Mouse (Mus musculus) CD4-positive helper T cell, adult 2 months (primary cell): ENCODE data around the gene Tcf7l1.

Source experiments
- DNase-seq: peaks from one replicate; pipeline ENCODE4 v3.0.0-alpha.2; 2012; ENCODE audit warnings: low read depth, missing footprints, low spot score

Gene Tcf7l1

DNA sequence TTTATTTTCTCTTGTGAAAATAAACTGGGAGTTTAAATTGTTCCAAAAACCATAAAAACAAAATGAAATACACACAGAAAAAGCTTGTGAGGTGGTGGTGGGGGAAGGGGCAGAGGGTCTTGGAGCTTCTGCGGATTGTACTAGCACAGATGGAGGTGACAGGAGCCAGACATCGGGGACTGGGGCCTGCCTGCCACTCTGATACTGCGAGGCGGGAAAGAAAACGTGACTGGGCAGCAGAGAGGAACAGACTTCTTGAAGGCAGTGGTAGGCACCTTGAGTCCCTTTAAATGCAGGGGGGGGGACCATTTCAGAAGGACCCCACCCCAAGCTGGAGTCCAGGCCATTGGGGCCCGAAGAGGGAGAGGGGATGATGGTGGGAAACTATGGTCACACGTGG is 162.7 kb downstream of the Tcf7l1 start:
- no peak for DNase-seq

DNA sequence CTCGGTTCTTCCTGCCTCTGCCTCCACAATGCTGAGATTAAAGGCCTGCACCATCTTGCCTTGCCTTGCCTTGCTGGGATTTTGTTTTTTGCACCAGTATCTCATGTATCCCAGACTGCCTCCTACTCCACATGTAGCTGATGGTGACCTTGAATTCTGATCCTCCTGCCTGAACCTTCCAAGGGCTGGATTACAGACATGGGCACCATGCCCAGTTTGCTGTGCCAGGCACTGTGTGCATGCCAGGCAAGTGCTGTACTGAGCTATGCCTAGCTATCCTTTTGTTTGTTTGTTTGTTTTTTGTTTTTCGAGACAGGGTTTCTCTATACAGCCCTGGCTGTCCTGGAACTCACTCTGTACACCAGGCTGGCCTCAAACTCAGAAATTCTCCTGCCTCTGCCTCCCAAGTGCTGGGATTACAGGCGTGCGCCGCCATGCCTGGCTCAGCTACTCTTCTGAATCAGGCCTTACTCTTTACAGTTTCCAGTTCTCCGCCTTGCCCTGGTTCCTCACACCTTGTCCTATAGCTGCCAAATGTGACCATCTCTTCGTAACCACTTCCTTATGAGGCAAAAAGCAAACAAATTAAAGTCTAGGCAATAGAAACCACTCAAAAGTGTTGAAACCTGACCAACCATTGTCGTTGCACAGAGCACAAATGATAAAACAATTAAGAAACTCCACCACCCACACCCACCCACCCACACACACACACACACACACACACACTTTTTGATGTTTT is 165.2 kb downstream of the Tcf7l1 start:
- no peak for DNase-seq

DNA sequence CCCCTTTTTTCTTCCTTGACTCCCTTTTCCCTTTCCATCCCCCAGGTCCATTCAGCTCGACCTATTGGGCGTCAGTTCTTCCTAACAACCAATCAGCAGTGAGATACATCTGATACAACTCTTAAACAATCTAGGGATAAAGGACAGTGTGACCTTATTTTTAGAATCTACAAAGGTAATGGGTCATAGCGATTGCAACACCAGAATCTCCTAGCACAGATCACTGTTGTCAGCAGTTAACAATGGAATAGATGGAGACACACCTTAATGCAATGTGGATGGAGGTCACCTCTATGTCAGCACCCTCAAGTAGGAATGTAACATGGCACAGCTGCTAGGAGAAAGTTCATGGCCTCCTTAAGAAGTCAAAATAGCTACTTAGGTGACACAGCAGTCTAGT is 166.1 kb downstream of the Tcf7l1 start:
- DNase-seq, result no peak

DNA sequence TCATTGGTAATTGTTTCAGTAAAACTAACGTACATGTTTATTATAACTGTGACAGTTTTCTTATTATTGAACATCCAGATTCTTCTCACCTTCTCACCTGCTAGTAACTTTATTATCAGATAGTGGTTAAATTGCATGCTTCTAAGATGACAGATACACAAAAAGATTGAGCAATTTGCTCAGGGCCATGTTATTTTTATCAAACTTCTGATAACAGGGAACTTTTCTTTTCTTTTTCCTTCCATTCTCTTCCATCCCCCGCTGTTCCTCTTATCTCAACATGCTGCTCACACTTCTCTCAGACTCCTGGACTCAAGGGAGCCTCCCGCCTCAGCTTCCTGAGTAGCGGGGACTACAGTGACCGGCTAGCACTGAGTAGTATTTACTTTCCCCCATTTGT is 168.1 kb downstream of the Tcf7l1 start:
- no peak for DNase-seq

DNA sequence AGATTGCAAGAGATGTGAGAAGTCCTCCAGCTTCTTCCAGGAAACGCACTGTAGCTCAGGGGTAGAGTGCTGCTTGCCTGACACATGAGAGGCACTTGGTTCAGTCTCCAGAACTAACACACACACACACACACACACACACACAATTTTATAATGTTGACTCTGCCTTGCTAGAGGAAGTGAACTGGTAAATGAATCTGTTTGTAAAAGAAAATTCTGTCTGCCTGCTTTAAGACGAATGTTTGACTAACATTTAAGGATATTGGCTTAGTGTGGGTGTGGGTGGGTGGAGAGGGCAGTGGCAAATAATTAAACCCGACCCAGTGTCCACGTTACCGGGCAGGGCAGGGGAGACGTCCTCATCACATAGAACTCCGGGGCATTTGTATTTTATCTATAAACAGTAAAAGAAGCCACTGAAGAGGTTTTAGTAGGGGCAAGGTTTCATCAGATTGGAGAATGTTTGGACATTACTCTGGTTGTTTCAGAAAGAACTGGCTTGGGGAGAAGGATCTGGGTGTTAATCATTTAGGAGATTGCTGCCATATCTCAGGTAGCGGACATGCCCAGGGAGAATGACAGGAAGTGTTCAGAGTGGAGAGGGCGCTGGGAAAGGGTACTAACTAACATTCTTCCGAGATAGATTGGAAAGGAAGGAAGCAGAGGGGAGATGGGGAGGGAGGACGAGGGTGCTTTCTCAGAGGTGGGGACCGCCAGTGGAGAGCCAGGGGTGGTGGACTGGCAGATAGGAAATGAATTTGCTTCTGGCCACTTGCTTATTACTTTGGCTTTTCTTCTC is 169.1 kb downstream of the Tcf7l1 start:
- no peak for DNase-seq

DNA sequence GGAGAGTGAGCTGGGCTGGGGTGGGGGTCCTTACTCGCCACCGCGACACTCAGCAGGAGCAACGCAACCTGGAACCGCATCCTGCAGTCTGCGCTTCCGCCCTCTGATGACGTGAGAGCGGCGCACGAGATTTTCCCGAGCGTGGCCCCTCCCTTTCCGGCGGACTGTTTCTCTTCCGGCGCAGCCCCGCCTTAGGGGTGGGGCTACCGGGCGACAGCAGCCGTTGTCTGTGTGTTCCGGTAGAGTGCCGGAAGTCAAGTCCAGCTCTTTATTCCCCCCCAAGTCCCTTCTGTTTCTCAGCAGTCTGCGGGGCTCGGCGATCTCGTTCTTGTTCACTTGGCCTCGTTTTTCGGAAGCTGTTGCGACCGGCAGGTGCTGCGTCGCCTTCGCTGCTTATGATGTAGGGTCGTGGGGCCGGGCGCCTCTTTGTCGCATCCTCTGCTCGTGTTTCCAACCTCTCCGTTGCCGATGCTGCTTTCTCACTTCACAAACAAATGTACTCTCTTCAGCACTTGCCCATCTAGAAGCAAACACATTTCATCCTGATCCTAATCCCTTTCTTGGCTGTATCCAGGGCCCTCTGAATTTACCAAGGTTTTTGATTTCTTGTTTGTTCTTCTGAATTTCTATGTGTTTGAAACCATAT is 172.3 kb downstream of the Tcf7l1 start, which contains the start of gene Tgoln1:
Tgoln1 (minus strand) TSS at position 358 of the 646 bp plus-strand sequence.
- peak; percentile 97 for DNase-seq

DNA sequence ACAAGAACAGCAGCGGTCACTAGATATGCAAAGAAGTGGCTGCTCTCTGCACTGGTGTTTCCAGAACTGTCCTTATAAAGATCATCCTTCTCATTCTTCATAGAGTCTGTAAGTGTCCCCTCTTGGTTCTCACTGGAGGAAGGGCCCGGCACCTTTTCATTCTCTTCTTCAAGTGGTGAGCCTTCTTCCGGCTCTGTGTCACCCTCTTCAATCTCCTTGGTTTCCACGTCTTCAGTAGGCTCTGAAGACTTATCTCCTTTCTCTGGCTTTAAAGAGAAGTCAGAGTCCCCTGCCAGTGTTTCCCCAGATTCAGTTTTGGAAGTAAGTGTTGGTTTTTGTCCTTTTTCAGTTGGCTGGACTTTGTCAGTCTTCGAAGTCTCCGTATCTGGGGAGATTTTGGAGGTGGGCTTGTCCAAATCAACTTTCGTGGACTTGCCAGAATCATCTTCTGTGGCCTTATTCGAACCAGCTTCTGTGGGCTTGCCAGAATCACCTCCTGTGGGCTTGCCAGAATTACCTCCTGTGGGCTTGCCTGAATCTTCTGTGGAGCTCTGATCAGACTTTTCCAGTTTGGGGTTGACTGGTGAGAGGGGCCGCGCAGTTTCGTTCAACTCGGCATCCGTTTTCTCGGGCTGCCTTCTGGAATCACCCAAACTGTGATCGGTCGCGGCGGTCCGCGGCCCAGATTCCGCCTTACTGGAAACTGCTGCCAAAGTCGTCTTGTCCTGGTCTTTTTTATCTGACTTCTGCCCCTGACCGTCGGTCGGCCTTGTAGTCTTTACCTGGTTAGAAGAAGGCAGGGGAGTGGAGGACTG is 173.3 kb downstream of the Tcf7l1 start:
- DNase-seq, result peak; percentile 68

DNA sequence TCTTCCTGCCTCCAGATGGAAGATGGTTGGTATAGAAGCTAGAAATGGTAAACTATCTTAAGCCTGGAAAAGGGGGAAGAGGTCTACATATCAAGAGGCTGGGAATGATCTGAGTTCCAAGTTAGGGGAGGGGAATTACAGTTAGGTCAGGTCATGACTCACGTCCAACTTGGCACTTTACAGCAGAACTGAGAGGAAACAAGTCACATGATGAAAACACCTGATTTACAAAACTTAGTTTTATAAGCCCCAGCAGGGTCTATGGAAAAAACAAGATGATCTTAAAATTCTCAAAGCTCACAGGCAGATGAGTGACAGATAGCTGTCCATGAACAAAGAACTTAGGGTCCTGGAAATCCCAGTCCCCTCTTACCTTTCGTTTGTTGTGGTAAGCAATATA is 173.9 kb downstream of the Tcf7l1 start:
- peak; percentile 49 for DNase-seq

DNA sequence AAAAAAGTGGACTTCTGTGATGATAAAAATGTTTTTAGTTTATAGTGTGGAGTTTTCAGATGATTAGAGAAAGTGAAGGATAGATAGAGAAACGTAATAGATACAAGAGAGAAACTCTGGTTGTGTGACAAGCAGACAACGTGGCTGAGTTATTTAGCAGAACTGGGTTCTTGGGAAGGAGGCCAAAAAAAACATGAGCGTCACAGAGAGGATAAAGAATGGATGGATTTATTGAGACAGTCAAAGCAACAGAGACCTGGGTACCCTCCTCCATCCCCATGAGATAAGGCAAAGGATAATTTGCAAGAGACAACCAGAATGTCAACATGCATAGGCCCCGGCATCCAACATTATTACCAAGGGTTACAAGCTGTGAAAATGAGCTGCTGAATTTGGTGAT is 178.8 kb downstream of the Tcf7l1 start:
- DNase-seq, result no peak

DNA sequence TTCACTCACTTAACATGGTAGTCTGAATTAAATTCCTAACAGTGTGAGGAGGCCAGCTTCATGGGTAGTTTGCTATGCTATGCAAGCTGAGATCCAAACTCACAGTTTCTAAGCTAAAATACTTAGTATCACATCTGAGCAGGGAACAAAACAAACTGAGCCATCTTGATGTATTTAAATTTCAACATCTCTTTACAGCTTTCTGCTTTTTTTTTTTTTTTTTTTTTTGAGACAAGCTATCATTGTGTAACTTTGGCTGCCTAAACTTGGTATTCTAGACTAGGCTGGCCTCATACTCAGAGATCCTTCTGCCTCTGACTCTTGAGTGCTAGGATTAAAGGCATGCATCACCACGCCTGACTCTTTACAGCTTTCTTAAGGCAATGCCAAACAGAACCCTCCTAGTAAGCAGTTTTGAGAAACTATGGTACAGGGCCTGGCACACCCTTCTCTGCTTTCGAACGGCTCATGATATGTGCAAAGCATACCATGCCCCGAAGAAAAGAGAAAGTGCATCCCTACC is 180.3 kb downstream of the Tcf7l1 start:
- DNase-seq, result no peak

DNA sequence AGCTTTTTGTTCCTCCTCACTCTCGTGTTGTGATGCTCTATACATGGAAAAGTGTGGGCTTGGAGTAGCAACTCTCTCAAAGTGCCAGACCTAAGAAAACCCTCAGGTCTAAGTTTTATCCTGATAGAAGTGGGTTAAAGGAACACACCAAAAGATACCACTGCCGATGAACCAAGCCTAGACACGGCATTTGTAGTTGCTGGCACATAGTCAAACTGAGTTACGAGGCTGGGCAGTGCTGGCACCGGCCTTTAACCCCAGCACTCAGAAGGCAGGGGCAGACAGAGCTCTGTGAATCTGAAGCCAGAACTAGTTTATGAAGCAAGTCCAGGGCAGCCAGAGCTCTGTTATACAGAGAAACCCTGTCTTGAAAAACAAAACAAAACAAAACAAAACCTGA is 181.4 kb downstream of the Tcf7l1 start:
- DNase-seq, result no peak

DNA sequence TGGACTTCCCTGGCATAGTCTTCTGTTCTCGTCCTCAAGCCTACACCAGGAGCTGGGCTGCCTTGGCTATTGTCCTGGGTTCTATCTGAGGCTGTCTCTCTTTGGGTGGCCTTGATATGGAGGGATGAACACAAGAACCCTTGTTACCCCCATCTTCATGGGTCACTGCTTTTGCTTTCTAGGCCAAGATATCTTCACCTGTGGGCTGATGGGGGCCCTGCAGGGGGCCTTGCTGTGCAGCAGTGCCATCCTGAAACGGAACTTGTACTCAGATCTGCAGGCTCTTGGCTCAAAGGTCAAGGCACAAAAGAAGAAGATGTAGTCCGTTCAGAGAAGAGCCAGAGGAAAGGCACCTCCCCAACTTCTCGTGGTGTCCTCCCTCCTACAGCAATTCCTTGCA is 182.0 kb downstream of the Tcf7l1 start:
- DNase-seq, result no peak

DNA sequence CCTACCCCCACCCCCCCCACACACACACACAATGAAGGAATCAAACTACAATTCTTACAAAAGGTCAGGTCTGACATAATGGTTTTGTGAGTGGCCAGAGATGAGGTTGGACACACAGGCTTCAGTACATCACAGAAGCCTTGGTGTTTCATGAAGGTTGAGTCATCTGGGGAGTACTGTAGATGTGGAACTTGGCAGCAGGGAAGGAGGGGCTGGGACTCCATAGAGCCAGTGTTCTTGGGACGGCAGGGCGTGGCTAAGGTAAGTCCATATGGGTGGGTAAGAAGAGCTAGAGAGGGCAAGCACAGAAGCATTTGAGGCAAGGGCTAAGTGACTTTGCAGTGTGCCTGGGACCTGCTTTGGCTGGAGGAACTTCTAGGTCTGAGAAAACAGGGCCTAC is 185.0 kb downstream of the Tcf7l1 start:
- DNase-seq, result no peak

DNA sequence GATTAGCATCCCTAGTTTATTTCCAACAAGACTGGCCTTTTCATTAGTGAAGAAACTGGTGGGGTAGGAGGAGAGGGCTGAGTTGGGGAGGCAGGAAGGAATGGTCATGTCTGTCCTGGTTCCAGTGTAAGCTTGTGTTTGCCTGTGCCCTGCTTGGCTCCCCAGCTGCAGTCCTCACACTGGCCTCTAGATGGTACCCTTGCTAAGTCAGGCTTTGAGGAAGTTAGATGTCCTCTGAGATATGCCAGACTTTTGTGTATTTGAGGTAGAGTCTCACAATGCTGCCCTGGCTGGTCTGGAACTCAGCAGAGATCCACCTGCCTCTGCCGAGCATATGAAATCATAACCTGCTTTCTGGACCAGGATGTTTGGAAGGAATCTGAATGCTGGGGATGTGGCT is 187.3 kb downstream of the Tcf7l1 start:
- DNase-seq, result peak; percentile 81

DNA sequence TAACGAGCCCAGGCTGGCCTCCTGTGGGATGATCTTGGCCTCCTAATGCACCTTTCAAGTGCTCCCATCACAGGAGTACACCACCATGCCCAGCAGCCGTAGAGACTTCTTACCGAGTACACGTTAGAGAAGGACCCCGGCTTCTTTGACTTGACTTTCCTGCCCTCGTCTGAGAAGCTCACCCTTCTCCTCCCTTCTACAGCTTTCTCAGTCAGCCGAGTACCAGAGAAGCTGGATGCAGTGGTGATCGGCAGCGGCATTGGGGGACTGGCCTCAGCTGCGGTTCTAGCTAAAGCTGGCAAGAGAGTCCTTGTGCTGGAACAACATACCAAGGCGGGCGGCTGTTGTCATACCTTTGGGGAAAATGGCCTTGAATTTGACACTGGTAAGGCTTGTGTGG is 188.3 kb downstream of the Tcf7l1 start:
- DNase-seq, result no peak

DNA sequence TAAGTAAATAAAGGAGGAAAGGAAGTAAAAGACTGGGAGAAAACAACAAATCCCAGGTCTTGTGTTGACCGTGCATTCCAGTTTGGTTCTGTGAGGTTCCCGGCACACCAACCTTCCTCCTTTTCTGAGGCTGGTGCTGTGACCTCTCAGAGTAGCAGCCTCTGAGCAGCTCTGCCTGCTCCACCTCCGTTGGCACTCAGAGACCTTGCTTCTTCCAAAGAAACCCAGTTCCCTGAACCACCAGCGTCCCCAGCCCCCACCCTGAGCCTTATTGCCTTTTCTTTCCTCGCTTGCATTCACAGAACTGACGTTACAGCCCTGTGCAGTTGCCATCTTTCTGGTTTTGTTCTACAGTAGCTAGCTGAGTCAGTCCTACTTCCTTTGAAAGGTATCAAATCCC is 188.8 kb downstream of the Tcf7l1 start:
- no peak for DNase-seq

DNA sequence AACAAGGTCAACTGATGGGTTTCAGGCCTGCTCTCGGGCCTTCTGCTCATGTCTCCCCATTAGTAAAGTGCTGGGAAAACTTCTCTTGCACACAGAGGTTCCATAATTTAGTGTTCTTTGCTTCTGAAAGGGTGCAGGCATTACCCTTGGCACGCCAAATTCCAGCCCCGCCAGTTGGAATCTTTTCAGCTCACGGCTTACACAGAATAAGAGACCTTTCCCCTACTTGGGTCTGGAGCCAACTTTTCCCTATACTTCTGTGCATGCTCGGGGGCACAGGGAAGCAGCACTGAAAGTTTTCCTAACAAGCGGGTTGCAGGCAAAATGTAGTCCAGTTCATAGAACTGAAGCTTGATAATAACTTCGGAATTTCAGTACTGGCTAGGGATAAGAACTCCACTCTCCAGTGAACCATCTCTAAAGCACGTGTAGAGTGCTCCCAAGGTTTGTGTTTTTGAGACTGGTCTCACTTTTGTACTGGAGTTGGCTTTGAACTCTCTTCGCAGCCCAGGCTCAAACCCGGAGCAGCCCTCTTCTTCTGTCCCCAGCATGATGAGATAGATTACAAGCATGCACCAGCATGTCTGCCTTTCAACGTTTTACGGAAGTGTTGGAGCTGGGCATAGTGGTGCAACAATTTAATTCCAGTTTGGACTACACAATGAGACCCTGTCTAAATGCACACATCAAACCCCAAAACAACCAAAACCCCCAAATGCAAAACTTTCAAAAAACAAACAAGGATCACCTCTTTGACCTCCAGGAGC is 190.1 kb downstream of the Tcf7l1 start:
- no peak for DNase-seq

DNA sequence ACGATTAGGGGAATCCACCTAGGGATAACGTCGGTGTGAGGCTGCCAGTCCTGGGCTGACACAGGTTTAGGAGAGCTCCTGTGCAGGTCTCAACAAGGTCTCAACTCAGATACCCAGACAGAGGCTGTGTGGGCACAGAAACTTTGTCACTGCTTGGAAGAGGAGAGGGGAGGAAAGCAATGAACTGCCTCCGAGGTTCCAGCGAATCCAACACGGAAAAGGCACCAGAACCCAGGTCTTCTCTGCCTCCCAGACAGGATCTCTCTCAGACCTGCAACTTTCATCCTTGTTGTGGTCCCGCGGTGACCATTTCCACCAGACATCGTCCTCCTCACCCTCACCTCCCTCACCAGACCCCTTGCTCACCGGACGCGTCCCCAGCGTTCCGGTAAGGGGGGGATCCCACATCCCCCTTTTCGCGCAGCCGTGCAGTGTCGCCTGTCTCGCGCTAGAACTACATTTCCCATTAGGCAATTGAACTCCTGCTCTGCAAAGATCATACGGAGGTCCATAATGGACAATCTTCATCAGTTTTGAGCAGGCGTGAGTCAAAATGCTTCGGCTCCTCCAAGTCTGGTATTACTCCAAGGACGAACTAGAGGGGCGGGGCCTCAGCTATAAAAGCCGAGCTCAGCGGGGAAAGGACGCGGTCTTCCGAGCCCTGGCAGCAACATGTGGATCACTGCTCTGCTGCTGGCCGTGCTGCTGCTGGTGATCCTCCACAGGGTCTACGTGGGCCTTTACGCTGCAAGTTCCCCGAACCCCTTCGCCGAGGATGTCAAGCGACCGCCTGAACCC is 190.9 kb downstream of the Tcf7l1 start, which contains the start of the genes Elmod3 and Retsat:
Elmod3 (minus strand) TSS at position 458 of the 798 bp plus-strand sequence.
Retsat (plus strand) TSS at position 520 of the 798 bp plus-strand sequence.
- peak; percentile 91 for DNase-seq

DNA sequence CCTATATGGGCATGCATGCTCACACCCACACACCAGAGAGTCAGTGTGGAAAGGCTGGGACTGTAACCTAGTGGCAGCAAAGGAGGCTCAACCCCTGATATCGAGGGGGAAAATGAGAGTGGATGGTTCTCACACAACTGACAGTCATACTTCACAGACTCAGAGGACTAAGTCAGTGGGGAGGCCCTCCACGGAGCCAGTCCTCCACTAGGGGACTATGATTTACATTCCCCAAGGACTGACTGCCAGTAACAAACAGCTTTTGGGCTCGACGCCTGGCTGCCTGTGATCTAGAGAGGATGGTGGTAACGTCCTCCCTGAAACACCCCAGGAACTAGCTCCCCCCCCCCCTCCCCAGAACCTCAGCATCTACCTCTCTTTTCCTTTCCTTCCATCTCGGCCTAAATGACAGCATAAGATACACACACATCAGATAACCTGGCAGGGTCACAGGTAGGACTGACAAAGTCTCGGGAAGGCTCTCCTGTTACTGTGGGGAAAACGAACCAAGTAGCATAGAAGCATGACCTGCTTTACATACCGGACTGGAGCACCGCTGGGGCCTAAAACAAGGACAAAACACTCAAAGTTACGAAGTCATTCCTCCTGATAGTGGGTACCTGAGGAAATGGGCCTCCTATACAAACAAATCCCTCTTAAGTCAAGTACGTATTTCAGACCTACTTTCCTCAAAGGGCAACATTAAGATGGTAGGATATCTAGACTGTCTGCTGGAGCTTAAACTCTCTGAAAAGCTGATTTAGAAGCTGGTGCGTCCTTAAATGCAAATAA is 191.8 kb downstream of the Tcf7l1 start:
- no peak for DNase-seq
